Mouse (Mus musculus): ENCODE data around the gene Nr6a1. TPM values are rescaled to one million over a fixed set of nuclear protein-coding genes. Genes with fewer than 3 reads are reported as not detected.

Nr6a1 gene
- polyA plus RNA-seq, 1 experiment from 2014 or later = 1.6 TPM

DNA sequence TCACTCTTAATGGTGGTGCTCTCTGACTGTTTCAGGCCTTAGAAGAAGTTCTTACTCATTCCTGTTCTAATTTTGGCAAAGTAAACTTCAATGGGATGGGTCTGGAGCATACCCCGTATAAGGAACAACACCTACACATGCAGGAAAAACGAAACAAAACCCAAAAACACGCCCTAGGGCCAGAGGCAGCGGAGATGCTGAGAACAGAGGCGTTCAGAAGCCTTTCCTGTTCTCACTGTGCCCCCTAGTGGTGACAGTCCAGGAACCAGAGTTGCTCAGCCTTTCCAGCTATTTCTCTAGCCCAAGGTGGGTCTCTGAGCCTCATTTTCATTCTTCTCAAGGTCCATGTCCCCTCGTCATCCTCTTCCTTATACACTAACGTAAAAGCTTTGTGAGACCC lies 188.1 kb downstream of the Nr6a1 start:
- Histone ChIP-seq H3K36me3 (replicated peaks) (no peaks in the 10 kb centered on the region), H3K9me3 (no peaks in the 10 kb centered on the region), H3K4me3 (no peak overlapping the region), H3K4me2 (no peak overlapping the region), H3K4me1 (0 out of 2 replicates have a peak, but pooled peaks cover 6% of the 10 kb centered on the region), H3K27me3 (replicated peaks) (no peaks in the 10 kb centered on the region), H3K9ac (no peak overlapping the region), H3K27ac (no peak overlapping the region)
- WGBS = 14% methylated on average over 7 of the region's 7 CpGs
- ATAC-seq (replicated peaks) = peak; percentile 81

- no peak overlapping the region for H3K4me3 ChIP-seq
- WGBS = 59% methylated on average over 14 of the region's 14 CpGs
- no peak overlapping the region for H3K27ac ChIP-seq
- H3K9me3 ChIP-seq = no peaks in the 10 kb centered on the region
- H3K9ac ChIP-seq = no peak overlapping the region
- H3K4me1 ChIP-seq = 0 out of 2 replicates have a peak, but pooled peaks cover 6% of the 10 kb centered on the region
- H3K27me3 ChIP-seq (replicated peaks) = no peaks in the 10 kb centered on the region
- H3K36me3 ChIP-seq (replicated peaks) = no peaks in the 10 kb centered on the region
- ATAC-seq (replicated peaks) = peak; percentile 57
- H3K4me2 ChIP-seq = no peak overlapping the region
Measured at GRCm38 (mm10) chr2:38738601-38739301, 188.7 kb downstream of the Nr6a1 start.

GRCm38 (mm10) chr2:38735740-38736139 lies 191.7 kb downstream of the Nr6a1 start:
- H3K4me1 ChIP-seq = 0 out of 2 replicates have a peak, but pooled peaks cover 6% of the 10 kb centered on the region
- no peak overlapping the region for H3K27ac ChIP-seq
- no peak overlapping the region for H3K4me3 ChIP-seq
- H3K9me3 ChIP-seq = no peaks in the 10 kb centered on the region
- H3K9ac ChIP-seq = no peak overlapping the region
- no peaks in the 10 kb centered on the region for H3K27me3 ChIP-seq (replicated peaks)
- no peak for ATAC-seq (replicated peaks)
- H3K4me2 ChIP-seq = no peak overlapping the region
- H3K36me3 ChIP-seq (replicated peaks) = no peaks in the 10 kb centered on the region

GRCm38 (mm10) chr2:38734721-38735120 lies 192.8 kb downstream of the Nr6a1 start:
- H3K4me3 ChIP-seq = no peak overlapping the region
- no peaks in the 10 kb centered on the region for H3K36me3 ChIP-seq (replicated peaks)
- 0 out of 2 replicates have a peak, but pooled peaks cover 6% of the 10 kb centered on the region for H3K4me1 ChIP-seq
- no peak overlapping the region for H3K27ac ChIP-seq
- no peak for ATAC-seq (replicated peaks)
- no peak overlapping the region for H3K4me2 ChIP-seq
- H3K9me3 ChIP-seq = no peaks in the 10 kb centered on the region
- no peak overlapping the region for H3K9ac ChIP-seq
- 64% methylated on average over 5 of the region's 5 CpGs for WGBS
- H3K27me3 ChIP-seq (replicated peaks) = no peaks in the 10 kb centered on the region

DNA sequence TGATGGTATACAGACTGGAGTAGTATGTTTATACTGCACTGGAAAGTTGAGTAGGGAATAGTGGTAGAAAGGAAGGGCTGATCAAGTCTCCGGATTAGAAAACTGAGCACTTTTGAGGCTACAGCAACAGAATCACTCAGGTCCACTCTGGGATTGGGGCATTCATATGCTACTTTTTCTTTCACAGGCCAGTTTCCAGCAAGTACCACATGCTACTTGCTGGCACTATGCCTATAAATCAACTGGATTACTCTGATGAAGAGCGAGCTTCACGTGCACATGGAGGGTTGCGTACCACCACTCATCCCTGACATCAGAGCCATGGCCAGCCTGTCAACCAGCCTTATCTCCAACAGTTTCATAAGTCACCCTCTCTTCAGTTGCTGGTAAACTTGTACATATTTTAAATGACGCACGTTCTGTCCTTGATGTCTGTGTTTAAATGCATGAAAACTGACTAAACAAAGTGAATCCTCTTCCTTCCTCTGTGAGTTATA lies 197.1 kb downstream of the Nr6a1 start:
- Histone ChIP-seq H3K9me3 (no peaks in the 10 kb centered on the region), H3K27ac (no peak overlapping the region), H3K27me3 (replicated peaks) (no peaks in the 10 kb centered on the region), H3K4me3 (no peak overlapping the region), H3K9ac (no peak overlapping the region), H3K36me3 (replicated peaks) (no peaks in the 10 kb centered on the region), H3K4me2 (no peak overlapping the region), H3K4me1 (0 out of 2 replicates have a peak, but pooled peaks cover 1% of the 10 kb centered on the region)
- 89% methylated on average over 6 of the region's 6 CpGs for WGBS
- ATAC-seq (replicated peaks) = no peak

- Histone ChIP-seq H3K27ac (no peak overlapping the region), H3K4me3 (no peak overlapping the region), H3K9me3 (no peaks in the 10 kb centered on the region), H3K9ac (no peak overlapping the region), H3K27me3 (replicated peaks) (no peaks in the 10 kb centered on the region), H3K4me1 (0 out of 2 replicates have a peak, but pooled peaks cover 4% of the 10 kb centered on the region), H3K36me3 (replicated peaks) (no peaks in the 10 kb centered on the region), H3K4me2 (no peak overlapping the region)
- no peak for ATAC-seq (replicated peaks)
- WGBS = 39% methylated on average over 3 of the region's 3 CpGs
Measured at GRCm38 (mm10) chr2:38725427-38725826, 202.1 kb downstream of the Nr6a1 start.

DNA sequence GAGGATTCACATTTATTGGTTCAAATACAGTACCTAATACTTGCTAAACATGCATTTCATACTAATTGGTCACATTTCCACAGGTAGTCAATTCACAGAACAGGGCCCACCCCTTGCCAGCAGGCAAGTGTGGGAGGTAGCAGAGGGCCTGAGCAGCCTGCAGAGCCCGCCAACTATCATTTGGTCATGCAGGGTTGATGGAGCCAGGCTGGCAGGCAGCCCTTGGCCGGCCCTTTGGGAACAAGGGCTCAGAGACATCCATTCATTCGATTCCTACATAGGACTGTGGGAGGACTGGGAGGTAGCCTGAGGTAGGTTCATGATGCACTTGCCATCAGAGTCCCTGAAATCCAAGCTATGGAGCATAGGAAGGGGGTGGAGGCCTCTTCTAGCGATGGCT lies 204.1 kb downstream of the Nr6a1 start:
- no peak overlapping the region for H3K27ac ChIP-seq
- no peak for ATAC-seq (replicated peaks)
- H3K4me2 ChIP-seq = no peak overlapping the region
- H3K4me3 ChIP-seq = no peak overlapping the region
- 0 out of 2 replicates have a peak, but pooled peaks cover 4% of the 10 kb centered on the region for H3K4me1 ChIP-seq
- no peaks in the 10 kb centered on the region; the same call in 1 of the 2 replicates for H3K27me3 ChIP-seq (replicated peaks)
- no peaks in the 10 kb centered on the region for H3K9me3 ChIP-seq
- no peaks in the 10 kb centered on the region for H3K36me3 ChIP-seq (replicated peaks)
- 77% methylated on average over 4 of the region's 4 CpGs for WGBS
- no peak overlapping the region for H3K9ac ChIP-seq

GRCm38 (mm10) chr2:38722076-38722475 lies 205.4 kb downstream of the Nr6a1 start:
- Histone ChIP-seq H3K4me2 (no peak overlapping the region), H3K9me3 (no peaks in the 10 kb centered on the region), H3K27me3 (replicated peaks) (no peaks in the 10 kb centered on the region; the same call in 1 of the 2 replicates), H3K36me3 (replicated peaks) (no peaks in the 10 kb centered on the region), H3K4me1 (0 out of 2 replicates have a peak, but pooled peaks cover 4% of the 10 kb centered on the region), H3K9ac (no peak overlapping the region), H3K27ac (no peak overlapping the region), H3K4me3 (no peak overlapping the region)
- no peak for ATAC-seq (replicated peaks)
- WGBS = 15% methylated on average over 4 of the region's 4 CpGs

DNA sequence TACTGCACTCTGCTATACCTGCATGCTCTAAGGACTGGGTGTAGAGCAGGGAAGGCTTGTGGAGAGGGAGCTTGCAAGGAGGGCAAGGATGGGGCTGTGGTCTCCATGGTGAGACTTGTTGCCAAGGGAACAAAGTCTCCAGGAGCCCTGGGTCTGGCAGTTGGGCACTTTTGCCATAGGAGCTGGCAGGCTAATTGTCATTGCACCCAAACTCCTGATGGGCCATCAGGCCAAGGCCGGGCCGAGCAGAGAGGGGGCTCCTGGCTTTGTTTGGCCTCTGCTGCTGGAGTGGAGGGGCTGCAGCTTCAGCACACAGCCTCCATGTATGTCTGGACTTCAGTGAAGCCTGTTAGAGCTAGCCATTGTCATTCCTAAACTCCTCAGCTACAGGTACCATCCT lies 206.8 kb downstream of the Nr6a1 start:
- 68% methylated on average over 2 of the region's 2 CpGs for WGBS

DNA sequence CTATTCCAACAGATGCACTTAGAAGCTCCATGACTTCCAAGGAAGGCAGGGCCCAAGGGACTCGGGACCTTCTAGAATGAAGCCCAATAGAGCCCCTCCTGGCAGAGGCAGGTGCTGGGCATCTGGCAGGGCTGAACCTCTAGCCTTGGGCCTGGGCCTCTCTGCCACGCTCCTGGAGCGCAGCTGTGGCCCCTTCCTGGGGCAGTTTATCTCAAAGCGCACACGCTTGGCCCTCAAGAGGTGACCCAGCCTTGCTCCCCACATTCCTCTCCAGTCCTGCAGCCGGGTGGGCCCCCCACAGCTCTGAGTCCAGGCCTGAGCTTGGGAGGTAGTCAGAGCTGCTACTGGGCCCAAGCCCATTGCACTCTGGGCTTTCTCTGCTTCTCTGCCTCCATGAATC lies 208.1 kb downstream of the Nr6a1 start:
- Histone ChIP-seq H3K9me3 (no peaks in the 10 kb centered on the region), H3K27me3 (replicated peaks) (peaks cover 5% of the 10 kb centered on the region), H3K4me1 (no peaks in the 10 kb centered on the region), H3K4me3 (no peak overlapping the region), H3K9ac (no peak overlapping the region), H3K36me3 (replicated peaks) (no peaks in the 10 kb centered on the region), H3K4me2 (no peak overlapping the region), H3K27ac (no peak overlapping the region)
- no peak for ATAC-seq (replicated peaks)
- WGBS = 75% methylated on average over 6 of the region's 6 CpGs

More for the DNA sequence above, 206.8 kb downstream of the Nr6a1 start:
- H3K4me1 ChIP-seq = 0 out of 2 replicates have a peak, but pooled peaks cover 4% of the 10 kb centered on the region
- ATAC-seq (replicated peaks) = no peak
- H3K9me3 ChIP-seq = no peaks in the 10 kb centered on the region
- H3K27me3 ChIP-seq (replicated peaks) = no peaks in the 10 kb centered on the region; the same call in 1 of the 2 replicates
- no peaks in the 10 kb centered on the region for H3K36me3 ChIP-seq (replicated peaks)
- no peak overlapping the region for H3K9ac ChIP-seq
- H3K27ac ChIP-seq = no peak overlapping the region
- H3K4me2 ChIP-seq = no peak overlapping the region
- H3K4me3 ChIP-seq = no peak overlapping the region

- Histone ChIP-seq H3K4me3 (no peak overlapping the region), H3K4me2 (no peak overlapping the region), H3K9ac (no peak overlapping the region), H3K36me3 (replicated peaks) (no peaks in the 10 kb centered on the region), H3K27me3 (replicated peaks) (peaks cover 12% of the 10 kb centered on the region), H3K4me1 (no peaks in the 10 kb centered on the region), H3K9me3 (no peaks in the 10 kb centered on the region), H3K27ac (no peak overlapping the region)
- whole genome bisulfite sequencing = 72% methylated on average over 8 of the region's 8 CpGs
- ATAC-seq (replicated peaks) = no peak
Measured at GRCm38 (mm10) chr2:38718676-38719075, 208.8 kb downstream of the Nr6a1 start.

GRCm38 (mm10) chr2:38717436-38717835 lies 210.1 kb downstream of the Nr6a1 start:
- H3K9ac ChIP-seq = no peak overlapping the region
- 90% methylated on average over 2 of the region's 2 CpGs for WGBS
- no peaks in the 10 kb centered on the region for H3K36me3 ChIP-seq (replicated peaks)

GRCm38 (mm10) chr2:38714324-38714723 lies 213.2 kb downstream of the Nr6a1 start, which contains the start of gene Nr5a1:
TSS of gene Nr5a1 (minus strand) at chr2:38714542.
- H3K36me3 ChIP-seq (replicated peaks) = no peaks in the 10 kb centered on the region
- no peak within 1 kb of the TSS for H3K4me2 ChIP-seq
- H3K27ac ChIP-seq = no peak within 1 kb of the TSS
- H3K9ac ChIP-seq = no peak within 1 kb of the TSS
- ATAC-seq (replicated peaks) = no peak
- H3K4me3 ChIP-seq = no peak within 1 kb of the TSS
- H3K27me3 ChIP-seq (replicated peaks) = peaks cover 41% of the 10 kb centered on the region
- WGBS = 90% methylated on average over 13 of the region's 13 CpGs
- no peaks in the 10 kb centered on the region for H3K9me3 ChIP-seq
- H3K4me1 ChIP-seq = peaks cover 20% of the 10 kb centered on the region

More at GRCm38 (mm10) chr2:38717436-38717835, 210.1 kb downstream of the Nr6a1 start:
- H3K4me3 ChIP-seq = no peak overlapping the region
- ATAC-seq (replicated peaks) = no peak
- H3K9me3 ChIP-seq = no peaks in the 10 kb centered on the region
- no peak overlapping the region for H3K4me2 ChIP-seq
- peaks cover 24% of the 10 kb centered on the region for H3K27me3 ChIP-seq (replicated peaks)
- no peaks in the 10 kb centered on the region for H3K4me1 ChIP-seq
- H3K27ac ChIP-seq = no peak overlapping the region
